Mouse (Mus musculus): ENCODE results near the gene Wdr54. TPM values are rescaled to one million over a fixed set of nuclear protein-coding genes. Genes with fewer than 3 reads are reported as not detected.

Gene Wdr54
- total RNA-seq (2023): not detected

DNA sequence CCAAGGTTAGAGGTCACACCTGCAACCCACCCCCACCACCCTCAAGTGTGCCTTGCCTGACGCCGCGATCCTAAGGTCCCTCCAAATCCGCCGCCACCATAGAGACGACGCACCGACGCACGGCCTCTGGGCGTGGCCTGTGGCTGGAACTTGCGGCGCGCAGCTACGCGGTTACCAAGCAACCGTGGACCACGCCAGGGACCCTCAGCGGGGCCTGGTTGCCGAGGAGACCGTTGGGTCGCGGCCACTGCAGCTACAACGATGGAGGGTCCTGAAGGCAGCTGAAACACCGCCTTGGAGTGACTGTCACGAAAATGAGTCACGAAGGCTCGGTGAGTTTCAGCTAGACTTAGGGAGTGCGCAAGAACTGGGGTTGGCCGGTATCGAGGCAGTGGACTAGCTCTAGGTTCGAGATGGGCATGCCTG lies at the start of gene Wdr54, which contains the start of gene 1700003E16Rik:
Gene Wdr54, minus strand, starts transcription at position 139 of the 426 bp plus-strand sequence.
Gene 1700003E16Rik, plus strand, starts transcription at position 146 of the 426 bp plus-strand sequence.

DNA sequence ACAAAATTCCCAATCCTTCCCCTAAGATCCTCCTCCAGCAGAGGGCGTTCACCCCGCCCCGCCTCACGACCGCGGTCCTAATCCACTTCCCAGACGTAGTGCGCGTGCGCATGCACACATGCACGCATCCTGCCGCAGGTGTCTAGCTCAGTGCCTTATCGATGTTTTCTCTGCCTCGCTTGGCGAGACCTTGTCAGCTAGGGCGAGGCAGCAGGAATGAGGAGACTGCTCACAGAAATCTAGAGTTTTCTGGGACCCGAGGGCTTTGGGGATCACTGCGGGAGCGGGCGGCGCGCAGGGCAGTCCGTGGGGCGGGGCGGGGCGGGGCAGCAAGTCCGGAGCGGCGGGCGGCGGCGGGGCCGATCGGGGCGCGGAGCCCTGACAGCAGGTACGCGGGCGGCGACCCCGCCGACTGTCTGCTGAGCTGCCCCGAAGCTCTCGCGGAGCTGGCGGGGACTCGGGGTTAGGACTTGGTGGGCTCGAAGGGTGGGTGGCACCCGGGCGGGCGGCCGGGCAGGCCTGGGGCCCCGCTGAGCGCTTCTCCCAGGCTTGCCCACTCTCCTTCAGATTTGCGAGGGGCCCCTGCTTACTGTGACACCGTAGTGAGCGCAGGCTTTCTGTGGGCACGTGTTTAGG lies 9.5 kb upstream of the Wdr54 start, which contains the start of gene Dctn1:
Gene Dctn1, plus strand, starts transcription at position 314 of the 636 bp plus-strand sequence.

DNA sequence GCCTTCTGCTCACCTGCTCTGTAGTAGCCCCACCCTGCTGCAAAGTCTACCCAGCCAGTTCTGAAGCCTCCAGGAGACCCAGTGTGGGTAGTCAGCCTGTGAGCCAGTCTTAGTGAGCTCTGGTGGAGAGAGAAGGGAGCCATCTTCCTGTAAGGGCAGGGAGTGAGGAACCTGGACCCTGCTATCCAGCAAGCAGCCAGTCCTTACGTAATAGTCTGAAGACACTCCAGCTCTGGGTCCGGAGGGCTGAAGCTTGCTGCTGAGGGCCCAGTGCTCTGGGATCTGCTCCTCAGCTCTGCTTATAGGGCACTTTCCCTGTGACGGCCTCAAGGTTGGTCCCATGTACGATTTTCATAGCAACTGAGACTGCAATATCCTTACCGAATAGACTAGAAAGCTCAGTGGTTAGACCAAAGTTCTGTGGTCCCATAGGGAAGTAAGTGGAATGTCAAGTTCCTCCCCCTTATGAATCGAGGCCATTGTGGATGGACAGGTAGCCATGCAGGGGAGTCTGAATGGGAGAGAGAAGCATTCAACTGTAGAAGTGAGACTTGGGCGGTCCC lies 21.2 kb downstream of the Wdr54 start, which contains the start of gene Rtkn:
Gene Rtkn, plus strand, starts transcription at position 513 of the 563 bp plus-strand sequence.

DNA sequence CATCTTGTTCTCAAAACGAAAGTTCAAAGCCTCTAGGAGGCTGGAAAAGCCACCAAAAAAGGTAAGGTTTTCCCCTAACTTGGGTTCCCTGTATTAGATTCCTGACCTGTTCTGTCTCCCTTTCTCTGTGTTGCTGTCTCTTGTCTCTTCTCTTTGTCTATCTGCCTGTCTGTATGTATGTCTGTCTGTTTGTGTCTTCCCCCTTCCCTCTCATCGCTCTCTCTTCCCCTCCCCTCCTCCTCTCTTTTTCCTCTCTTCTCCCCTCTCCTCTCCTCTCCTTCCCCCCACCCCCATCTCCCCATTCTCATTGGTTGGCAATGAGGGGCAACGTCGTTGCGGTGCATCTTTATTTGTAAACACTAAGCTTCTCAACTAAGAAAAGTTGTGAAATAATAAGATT lies 30.9 kb downstream of the Wdr54 start, which contains the start of gene Ino80b:
Gene Ino80b, minus strand, starts transcription at position 101 of the 400 bp plus-strand sequence.

DNA sequence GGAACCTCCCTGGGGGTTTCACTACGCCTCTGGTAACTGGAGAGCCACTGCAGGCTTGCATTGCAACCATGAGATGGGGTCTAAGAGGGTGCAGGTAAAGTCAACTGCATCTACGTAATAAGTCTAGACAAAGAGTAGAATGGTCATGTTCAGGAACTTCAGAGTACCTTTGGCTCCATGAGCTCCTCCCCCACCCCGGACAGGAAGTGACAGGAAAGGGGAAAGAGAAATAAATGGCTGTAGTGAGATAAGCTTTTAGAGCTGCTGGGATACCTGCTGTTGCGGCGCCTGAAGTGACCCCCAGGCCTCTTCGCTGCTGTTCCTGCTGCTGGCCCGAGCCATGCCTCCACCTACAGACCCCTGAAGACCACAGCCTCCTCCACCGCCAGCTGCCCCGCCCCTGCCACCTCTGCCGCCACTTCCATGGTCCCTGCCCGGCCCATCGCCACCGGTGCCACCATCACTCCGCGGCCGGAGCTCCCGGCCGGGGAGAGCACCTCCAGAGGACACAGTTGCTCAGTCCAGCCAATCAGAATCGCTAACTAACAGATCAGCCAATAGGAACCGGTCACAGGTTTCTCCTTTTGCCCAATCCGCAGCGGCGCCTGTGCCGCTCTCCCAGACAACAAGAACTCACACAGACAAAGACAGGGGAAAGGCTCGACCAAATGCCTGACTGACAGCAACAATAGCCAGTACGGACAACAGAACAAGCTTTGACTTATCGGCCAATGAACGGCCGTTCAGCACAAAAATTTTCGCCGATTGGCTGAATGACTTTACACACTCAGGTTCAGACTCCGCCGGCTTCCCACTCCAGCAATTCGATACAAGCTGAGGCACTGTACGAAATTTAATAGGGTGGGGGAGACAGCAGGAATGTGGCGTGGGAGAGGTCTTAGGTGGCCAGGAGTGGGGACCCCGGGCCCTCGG lies 35.0 kb downstream of the Wdr54 start, which contains the start of gene Wbp1:
Gene Wbp1, minus strand, starts transcription at position 630 of the 933 bp plus-strand sequence.

DNA sequence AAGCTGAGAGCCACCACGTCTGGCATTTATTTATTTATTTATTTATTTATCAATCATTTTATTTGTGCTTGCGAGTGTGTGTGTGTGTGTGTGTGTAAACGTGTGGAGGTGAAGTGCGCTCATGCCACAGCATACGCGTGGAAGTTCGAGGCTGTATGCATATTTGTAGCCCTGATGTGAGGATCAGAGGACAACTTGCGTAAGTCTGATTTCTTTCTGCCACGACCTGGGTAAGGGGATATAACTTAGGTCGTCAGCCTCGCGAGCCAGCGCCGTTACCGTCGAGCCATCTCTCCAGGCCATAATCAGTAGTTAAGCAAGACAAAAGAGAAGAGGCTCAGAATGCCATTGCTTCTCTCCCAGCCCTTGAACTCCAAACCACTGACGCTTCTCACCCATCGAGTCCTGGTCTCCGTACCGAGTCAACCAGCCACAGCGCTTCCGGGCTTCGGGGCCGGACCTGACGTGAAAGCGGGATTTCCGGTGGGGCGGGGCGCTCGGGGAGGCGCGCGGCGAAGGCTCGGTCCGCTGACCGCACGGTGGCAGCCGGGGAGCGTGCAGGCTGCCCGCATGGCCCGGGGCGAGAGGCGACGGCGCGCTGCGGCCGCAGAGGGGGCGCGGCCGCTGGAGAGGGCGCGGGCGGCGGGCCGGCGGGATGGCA lies 41.1 kb downstream of the Wdr54 start, which contains the start of gene Mogs:
Gene Mogs, plus strand, starts transcription at position 486 of the 661 bp plus-strand sequence.

DNA sequence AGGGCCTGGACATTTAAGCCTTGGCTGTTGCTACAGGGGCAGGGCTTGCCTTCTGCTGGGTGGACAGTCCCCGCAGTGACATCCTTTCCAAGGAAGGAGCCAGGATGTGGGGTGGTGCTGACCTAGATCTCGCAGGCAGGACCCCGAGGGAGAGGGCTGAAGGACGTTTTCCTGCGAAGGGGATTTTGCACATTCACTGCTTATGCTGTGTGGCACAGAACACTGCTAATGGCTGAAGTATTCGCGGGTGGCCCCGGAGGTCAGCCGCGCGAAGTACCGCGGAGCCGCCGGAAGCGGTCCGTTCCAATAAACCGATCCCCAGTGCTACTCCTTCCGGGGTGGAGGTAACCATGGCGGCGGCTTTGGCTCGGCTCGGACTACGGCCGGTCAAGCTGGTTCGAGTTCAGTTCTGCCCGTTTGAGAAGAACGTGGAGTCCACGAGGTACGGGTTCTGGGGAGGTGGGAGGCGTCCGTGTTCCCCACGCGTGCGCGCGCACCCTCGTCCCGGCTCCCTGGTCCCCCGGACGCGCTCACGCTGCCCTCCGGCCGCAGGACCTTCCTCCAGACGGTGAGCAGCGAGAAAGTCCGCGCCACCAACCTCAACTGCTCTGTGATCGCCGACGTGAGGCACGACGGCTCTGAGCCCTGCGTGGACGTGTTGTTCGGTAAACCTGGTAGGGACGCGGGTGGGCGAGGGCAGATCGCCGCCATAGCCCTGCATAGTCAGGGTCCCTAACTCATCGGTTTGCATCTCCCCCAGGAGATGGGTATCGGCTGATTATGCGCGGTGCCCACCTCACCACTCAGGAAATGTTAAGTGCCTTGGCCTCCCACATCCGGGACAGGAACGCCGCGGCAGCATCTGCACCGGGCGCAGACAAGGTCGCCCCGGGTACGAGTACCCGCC lies 47.2 kb downstream of the Wdr54 start, which contains the start of gene Mrpl53:
Gene Mrpl53, plus strand, starts transcription at position 279 of the 907 bp plus-strand sequence.

DNA sequence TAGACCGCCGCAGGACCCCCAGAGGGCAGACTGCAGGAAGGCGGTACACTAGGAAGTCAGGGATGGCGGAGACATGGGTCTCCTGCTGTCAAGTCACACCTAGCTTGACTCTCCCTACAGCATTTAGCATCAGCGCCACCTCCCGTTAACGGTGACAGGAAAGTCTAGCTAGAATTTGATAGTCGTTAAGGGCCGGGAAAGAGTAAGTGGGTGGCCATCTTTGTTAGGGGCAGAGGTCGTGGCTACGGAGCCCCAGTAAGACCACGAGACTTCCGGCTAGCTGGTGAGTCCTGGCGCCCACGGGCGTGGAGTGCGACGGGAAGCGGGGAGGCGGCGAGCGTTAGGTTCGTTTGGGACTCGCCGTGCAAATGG lies 54.9 kb downstream of the Wdr54 start, which contains the start of the genes Ccdc142 and Gm42688:
Gene Ccdc142, plus strand, starts transcription at position 286 of the 372 bp plus-strand sequence.
Gene Gm42688, plus strand, starts transcription at position 302 of the 372 bp plus-strand sequence.

Other genes starting within 250 kb of the Wdr54 start
- gene Sema4f, start 216.6 kb downstream of the Wdr54 start, total RNA-seq (2023): 17.1 TPM
- gene M1ap, start 209.5 kb downstream of the Wdr54 start, total RNA-seq (2023): not detected
- 13.2 TPM for gene Dok1, start 122.9 kb downstream of the Wdr54 start, total RNA-seq (2023)
- not detected for gene Loxl3, start 122.2 kb downstream of the Wdr54 start, total RNA-seq (2023)
- gene Aup1, start 101.9 kb downstream of the Wdr54 start, total RNA-seq (2023): 376 TPM
- gene Htra2, start 101.1 kb downstream of the Wdr54 start, total RNA-seq (2023): 25.8 TPM
- gene Dqx1, start 98.6 kb downstream of the Wdr54 start, total RNA-seq (2023): 11.6 TPM
- not detected for gene Tlx2, start 86.1 kb downstream of the Wdr54 start, total RNA-seq (2023)
- 20.6 TPM for gene Pcgf1, start 78.5 kb downstream of the Wdr54 start, total RNA-seq (2023)
- gene Lbx2, start 70.0 kb downstream of the Wdr54 start, total RNA-seq (2023): not detected
- gene Ccdc142, start 54.8 kb downstream of the Wdr54 start, total RNA-seq (2023): 10.7 TPM
- gene Gm42688, start 54.8 kb downstream of the Wdr54 start, total RNA-seq (2023): 6.1 TPM
- 24.3 TPM for gene Mrpl53, start 47.4 kb downstream of the Wdr54 start, total RNA-seq (2023)
- 38.4 TPM for gene Mogs, start 40.9 kb downstream of the Wdr54 start, total RNA-seq (2023)
- 37.7 TPM for gene Wbp1, start 34.8 kb downstream of the Wdr54 start, total RNA-seq (2023)
- 25.4 TPM for gene Ino80b, start 31.0 kb downstream of the Wdr54 start, total RNA-seq (2023)
- gene Rtkn, start 20.9 kb downstream of the Wdr54 start, total RNA-seq (2023): not detected
- not detected for gene 1700003E16Rik, start within 50 bp of the Wdr54 start, total RNA-seq (2023)
- 85.3 TPM for gene Dctn1, start 9.5 kb upstream of the Wdr54 start, total RNA-seq (2023)
- not detected for gene Slc4a5, start 63.4 kb upstream of the Wdr54 start, total RNA-seq (2023)
- 44.9 TPM for gene Mthfd2, start 169.5 kb upstream of the Wdr54 start, total RNA-seq (2023)
- 112 TPM for gene Mob1a, start 169.6 kb upstream of the Wdr54 start, total RNA-seq (2023)
- 27.1 TPM for gene Bola3, start 192.8 kb upstream of the Wdr54 start, total RNA-seq (2023)

All from CD4-positive naive resting alpha-beta T cell, adult 76 days (primary cell).